Mouse (Mus musculus) liver, embryonic 13.5 days (tissue): ENCODE measurements around the gene Mpped2. TPM values are rescaled to one million over a fixed set of nuclear protein-coding genes. Genes with fewer than 3 reads are reported as not detected.

ENCODE experiments used
- ATAC-seq: fragments of 200-750 bp; cut with Nextera tagmentation; 2 replicates; pipeline ENCODE4 v1.8.0; 2017; ENCODE audit warnings: low read depth, mild to moderate bottlenecking, moderate number of reproducible peaks, moderate library complexity
- DNase-seq: peaks from one replicate; pipeline ENCODE4 v3.0.0; 2022
- H3K27ac ChIP-seq: fragments of 300-500 bp; sonication (generic); 2 replicates; pipeline ENCODE4 v1.5.1; 2015; ENCODE audit warnings: moderate library complexity, mild to moderate bottlenecking, inconsistent platforms
- H3K27me3 ChIP-seq: fragments of 300-500 bp; sonication (generic); 2 replicates; pipeline ENCODE4 v1.6.1; 2015; ENCODE audit warnings: mild to moderate bottlenecking, inconsistent platforms
- H3K36me3 ChIP-seq: fragments of 300-500 bp; sonication (generic); 2 replicates; pipeline ENCODE4 v1.6.1; 2015; ENCODE audit warnings: mild to moderate bottlenecking, inconsistent platforms
- H3K4me1 ChIP-seq: fragments of 300-500 bp; sonication (generic); replicated peaks from 2 replicates; pipeline ENCODE4 v1.6.1; 2015; ENCODE audit warnings: inconsistent platforms
- H3K4me2 ChIP-seq: fragments of 300-500 bp; sonication (generic); 2 replicates; pipeline ENCODE4 v1.6.1; 2015; ENCODE audit warnings: inconsistent platforms, mild to moderate bottlenecking, moderate library complexity
- H3K4me3 ChIP-seq: fragments of 300-500 bp; sonication (generic); replicated peaks from 2 replicates; pipeline ENCODE4 v1.5.1; 2015; ENCODE audit warnings: mild to moderate bottlenecking, inconsistent platforms
- H3K9ac ChIP-seq: fragments of 300-500 bp; sonication (generic); 2 replicates; pipeline ENCODE4 v1.6.1; 2015; ENCODE audit warnings: mild to moderate bottlenecking, inconsistent platforms
- H3K9me3 ChIP-seq: fragments of 300-500 bp; sonication (generic); replicated peaks from 2 replicates; pipeline ENCODE4 v1.6.1; 2016; ENCODE audit warnings: inconsistent platforms
- WGBS: fragments of 180-500 bp; shearing (Covaris S2); methylation state at CpG from one replicate; pipeline ENCODE4 v1.1.7; 2015; ENCODE audit not compliant: insufficient replicate concordance; 5-methylcytosine and 5-hydroxymethylcytosine counted together
- polyA plus RNA-seq: library from polyadenylated mRNA; unstranded; fragments of >200 nt; fragmentation: Nextera tagmentation; extraction: Ambion mirVana; gene quantifications from 2 replicates; pipeline ENCODE4 v1.2.1, GENCODE M21; 2015

The Mpped2 gene
- polyA plus RNA-seq, 1 experiment from 2014 or later = 3.4 TPM

- no peaks in the 10 kb centered on the region for H3K27me3 ChIP-seq
- no peak for ATAC-seq
- no peaks in the 10 kb centered on the region for H3K9me3 ChIP-seq
- no peaks in the 10 kb centered on the region for H3K36me3 ChIP-seq
- DNase-seq = no peak
- 60% methylated on average over 8 of the region's 8 CpGs for WGBS
- H3K4me3 ChIP-seq = no peak overlapping the region
- H3K9ac ChIP-seq = no peak overlapping the region
- no peak overlapping the region for H3K27ac ChIP-seq
- no peaks in the 10 kb centered on the region for H3K4me1 ChIP-seq
- no peak overlapping the region for H3K4me2 ChIP-seq
Observed at GRCm38 (mm10) chr2:106821292-106821691, 128.2 kb downstream of the Mpped2 start.

GRCm38 (mm10) chr2:106821883-106822282 is 128.8 kb downstream of the Mpped2 start:
- H3K9ac ChIP-seq = no peak overlapping the region
- H3K36me3 ChIP-seq = no peaks in the 10 kb centered on the region
- DNase-seq (no peak), ATAC-seq (no peak)
- no peaks in the 10 kb centered on the region for H3K9me3 ChIP-seq
- no peak overlapping the region for H3K4me3 ChIP-seq
- no peaks in the 10 kb centered on the region for H3K4me1 ChIP-seq
- no peak overlapping the region for H3K27ac ChIP-seq
- 60% methylated on average over 6 of the region's 6 CpGs for WGBS
- no peak overlapping the region for H3K4me2 ChIP-seq
- H3K27me3 ChIP-seq = no peaks in the 10 kb centered on the region

- no peak overlapping the region for H3K4me2 ChIP-seq
- H3K9me3 ChIP-seq = no peaks in the 10 kb centered on the region
- no peak overlapping the region for H3K27ac ChIP-seq
- no peaks in the 10 kb centered on the region for H3K27me3 ChIP-seq
- ATAC-seq (no peak), DNase-seq (no peak)
- H3K4me3 ChIP-seq = no peak overlapping the region
- 40% methylated on average over 5 of the region's 5 CpGs for WGBS
- H3K36me3 ChIP-seq = no peaks in the 10 kb centered on the region
- H3K4me1 ChIP-seq = no peaks in the 10 kb centered on the region
- H3K9ac ChIP-seq = no peak overlapping the region
Observed at GRCm38 (mm10) chr2:106822540-106822939, 129.5 kb downstream of the Mpped2 start.

- Histone ChIP-seq H3K27me3 (no peaks in the 10 kb centered on the region), H3K4me2 (no peak overlapping the region), H3K4me1 (no peaks in the 10 kb centered on the region), H3K9ac (no peak overlapping the region), H3K36me3 (no peaks in the 10 kb centered on the region), H3K27ac (no peak overlapping the region), H3K4me3 (no peak overlapping the region), H3K9me3 (no peaks in the 10 kb centered on the region)
- WGBS = 13% methylated on average over 2 of the region's 2 CpGs
- DNase-seq (no peak), ATAC-seq (no peak)
Observed at GRCm38 (mm10) chr2:106825461-106825860, 132.4 kb downstream of the Mpped2 start.

GRCm38 (mm10) chr2:106826023-106826422 is 133.0 kb downstream of the Mpped2 start:
- ATAC-seq (no peak), DNase-seq (no peak)
- Histone ChIP-seq H3K4me2 (no peak overlapping the region), H3K4me1 (no peaks in the 10 kb centered on the region), H3K36me3 (no peaks in the 10 kb centered on the region), H3K9ac (no peak overlapping the region), H3K27me3 (no peaks in the 10 kb centered on the region), H3K27ac (no peak overlapping the region), H3K9me3 (no peaks in the 10 kb centered on the region), H3K4me3 (no peak overlapping the region)
- WGBS = 59% methylated on average over 1 of the region's 1 CpGs

DNA sequence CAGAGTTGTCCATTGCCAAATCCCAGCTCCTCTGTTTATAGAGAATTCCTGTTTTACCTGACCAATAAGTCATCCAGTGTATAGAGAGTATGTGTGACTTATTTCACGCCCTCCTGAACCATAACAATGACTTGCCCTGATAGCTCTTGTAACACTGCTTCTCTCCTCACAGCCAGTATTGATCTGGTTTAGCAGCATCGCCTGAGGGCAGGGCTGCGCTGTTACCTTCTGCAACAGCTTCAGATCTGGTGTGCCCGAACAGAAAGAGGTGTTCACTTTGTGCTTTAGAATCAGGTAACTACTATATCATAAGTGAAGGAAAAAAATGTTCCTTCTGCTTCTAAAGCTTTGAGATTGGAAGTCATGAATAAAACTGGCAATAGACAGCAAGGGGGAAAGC is 133.7 kb downstream of the Mpped2 start:
- Histone ChIP-seq H3K9me3 (no peaks in the 10 kb centered on the region), H3K4me3 (no peak overlapping the region), H3K9ac (no peak overlapping the region), H3K27ac (no peak overlapping the region), H3K4me2 (no peak overlapping the region), H3K4me1 (no peaks in the 10 kb centered on the region), H3K27me3 (no peaks in the 10 kb centered on the region), H3K36me3 (no peaks in the 10 kb centered on the region)
- 70% methylated on average over 4 of the region's 4 CpGs for WGBS
- DNase-seq (no peak), ATAC-seq (no peak)

GRCm38 (mm10) chr2:106828573-106829310 is 135.7 kb downstream of the Mpped2 start:
- H3K4me1 ChIP-seq = no peaks in the 10 kb centered on the region
- H3K9me3 ChIP-seq = no peaks in the 10 kb centered on the region
- 58% methylated on average over 12 of the region's 12 CpGs for WGBS
- H3K4me2 ChIP-seq = no peak overlapping the region
- ATAC-seq (no peak), DNase-seq (no peak)
- H3K27me3 ChIP-seq = no peaks in the 10 kb centered on the region
- H3K4me3 ChIP-seq = no peak overlapping the region
- no peaks in the 10 kb centered on the region for H3K36me3 ChIP-seq
- H3K27ac ChIP-seq = no peak overlapping the region
- H3K9ac ChIP-seq = no peak overlapping the region

GRCm38 (mm10) chr2:106829420-106829819 is 136.4 kb downstream of the Mpped2 start:
- Histone ChIP-seq H3K27ac (no peak overlapping the region), H3K9ac (no peak overlapping the region), H3K4me1 (no peaks in the 10 kb centered on the region), H3K4me3 (no peak overlapping the region), H3K9me3 (no peaks in the 10 kb centered on the region), H3K4me2 (no peak overlapping the region), H3K36me3 (no peaks in the 10 kb centered on the region), H3K27me3 (no peaks in the 10 kb centered on the region)
- DNase-seq (no peak), ATAC-seq (no peak)
- WGBS = 80% methylated on average over 4 of the region's 4 CpGs

GRCm38 (mm10) chr2:106832577-106832976 is 139.5 kb downstream of the Mpped2 start:
- H3K36me3 ChIP-seq = no peaks in the 10 kb centered on the region
- H3K27me3 ChIP-seq = no peaks in the 10 kb centered on the region
- no peak overlapping the region for H3K27ac ChIP-seq
- no peak for DNase-seq
- no peaks in the 10 kb centered on the region for H3K9me3 ChIP-seq
- WGBS = 55% methylated on average over 2 of the region's 2 CpGs
- no peaks in the 10 kb centered on the region for H3K4me1 ChIP-seq
- H3K9ac ChIP-seq = no peak overlapping the region
- H3K4me3 ChIP-seq = no peak overlapping the region
- no peak for ATAC-seq
- no peak overlapping the region for H3K4me2 ChIP-seq

GRCm38 (mm10) chr2:106833212-106833611 is 140.1 kb downstream of the Mpped2 start:
- H3K9ac ChIP-seq = no peak overlapping the region
- no peak overlapping the region for H3K27ac ChIP-seq
- H3K4me3 ChIP-seq = no peak overlapping the region
- no peaks in the 10 kb centered on the region for H3K36me3 ChIP-seq
- H3K27me3 ChIP-seq = no peaks in the 10 kb centered on the region
- H3K9me3 ChIP-seq = no peaks in the 10 kb centered on the region
- H3K4me1 ChIP-seq = no peaks in the 10 kb centered on the region
- ATAC-seq = no peak
- WGBS = 82% methylated on average over 5 of the region's 5 CpGs
- no peak for DNase-seq
- no peak overlapping the region for H3K4me2 ChIP-seq

GRCm38 (mm10) chr2:106835321-106835720 is 142.3 kb downstream of the Mpped2 start:
- Histone ChIP-seq H3K4me3 (no peak overlapping the region), H3K4me2 (no peak overlapping the region), H3K9me3 (no peaks in the 10 kb centered on the region), H3K36me3 (no peaks in the 10 kb centered on the region), H3K27ac (no peak overlapping the region), H3K27me3 (no peaks in the 10 kb centered on the region), H3K9ac (no peak overlapping the region), H3K4me1 (no peaks in the 10 kb centered on the region)
- 54% methylated on average over 8 of the region's 8 CpGs for WGBS
- DNase-seq = no peak
- no peak for ATAC-seq

GRCm38 (mm10) chr2:106837241-106837640 is 144.2 kb downstream of the Mpped2 start:
- Histone ChIP-seq H3K36me3 (no peaks in the 10 kb centered on the region), H3K4me1 (no peaks in the 10 kb centered on the region), H3K9me3 (no peaks in the 10 kb centered on the region), H3K4me2 (no peak overlapping the region), H3K27ac (no peak overlapping the region), H3K27me3 (no peaks in the 10 kb centered on the region), H3K4me3 (no peak overlapping the region), H3K9ac (no peak overlapping the region)
- ATAC-seq (no peak), DNase-seq (no peak)
- 77% methylated on average over 4 of the region's 4 CpGs for WGBS
